Comparison of ENCODE assay signal across 8 mouse cellular contexts in the genomic region with DNA sequence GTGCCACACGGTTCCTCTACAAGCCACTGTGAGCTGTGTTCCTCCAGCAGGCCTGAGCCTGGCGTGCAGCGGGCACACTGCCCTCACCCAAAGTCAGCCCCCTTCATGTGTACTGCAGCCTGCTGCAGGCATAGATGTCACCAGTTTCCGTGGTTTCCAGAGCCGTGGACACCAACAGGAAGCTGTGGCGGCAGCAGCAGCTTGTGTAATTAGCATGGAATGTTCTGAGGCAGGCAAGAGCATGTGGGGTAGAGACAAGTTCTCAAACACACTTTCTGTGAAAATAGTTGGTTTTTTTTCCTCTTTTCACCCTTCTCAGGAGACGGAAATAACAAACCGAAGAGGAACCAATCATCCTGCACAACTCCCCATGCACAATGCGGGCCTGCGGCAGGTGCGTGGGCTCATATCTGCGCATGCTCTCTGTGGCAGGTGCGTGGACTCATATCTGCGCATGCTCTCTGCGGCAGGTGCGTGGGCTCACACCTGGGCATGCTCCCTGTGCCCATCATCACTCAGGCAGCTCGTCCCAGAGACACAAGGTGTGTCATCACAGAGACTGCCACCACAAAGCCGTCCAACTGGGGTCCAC.
DNase-seq lines count a peak whose midpoint lies in the region; ATAC-seq and TF ChIP-seq lines count a peak whose summit lies in the region.

No protein-coding gene starts in this region.

- H3K4me1 ChIP-seq in kidney, embryonic 14.5 days (ENCODE audit: control insufficient read depth, insufficient read depth, low read length): peaks cover 23% of the 10 kb centered on the region; the same call in 1 of the 2 replicates
- peaks cover 41% of the 10 kb centered on the region for H3K4me1 ChIP-seq in bone marrow, adult 2 months (ENCODE audit: control insufficient read depth, insufficient read depth, low read length)
- peaks cover 19% of the 10 kb centered on the region for H3K4me1 ChIP-seq in kidney, postnatal 0 days (replicated peaks; ENCODE audit: insufficient read depth, low read length)
- H3K4me1 ChIP-seq in intestine, postnatal 0 days (replicated peaks; ENCODE audit: control insufficient read depth, insufficient read depth, low read length): 0 out of 2 replicates have a peak, but pooled peaks cover 5% of the 10 kb centered on the region
- H3K4me1 ChIP-seq in hindbrain, embryonic 13.5 days (replicated peaks): peaks cover 33% of the 10 kb centered on the region

- ATAC-seq in kidney, embryonic 14.5 days (ENCODE audit: low FRiP score, low TSS enrichment): no peak
- no peak for ATAC-seq in kidney, postnatal 0 days (replicated peaks; ENCODE audit: low FRiP score, low read depth)
- no peak for ATAC-seq in intestine, postnatal 0 days
- ATAC-seq in hindbrain, embryonic 13.5 days (ENCODE audit: low FRiP score): no peak

- DNase-seq in kidney, adult 18-20 months: peak; percentile 57
- DNase-seq in kidney, postnatal 0 days (ENCODE audit: low spot score): no peak
- no peak for DNase-seq in embryo, embryonic 11 days

- no peak overlapping the region for H3K27ac ChIP-seq in kidney, embryonic 14.5 days (ENCODE audit: low read depth, low read length)
- peak overlapping the region; percentile 66 for H3K27ac ChIP-seq in bone marrow, adult 2 months (ENCODE audit: control insufficient read depth, insufficient read depth, low read depth, low read length, poor library complexity)
- H3K27ac ChIP-seq in kidney, postnatal 0 days: 0 out of 2 replicates have a peak overlapping the region, but pooled peaks have one; percentile 8
- H3K27ac ChIP-seq in macrophage: peak overlapping the region; percentile 78
- no peak overlapping the region for H3K27ac ChIP-seq in intestine, postnatal 0 days (ENCODE audit: low read depth, low read length)
- no peak overlapping the region for H3K27ac ChIP-seq in hindbrain, embryonic 13.5 days

- no peaks in the 10 kb centered on the region for H3K79me2 ChIP-seq in macrophage (ENCODE audit: inconsistent target)

- H3K4me3 ChIP-seq in kidney, embryonic 14.5 days (ENCODE audit: low read length): no peak overlapping the region
- H3K4me3 ChIP-seq in bone marrow, adult 2 months (replicated peaks; ENCODE audit: control insufficient read depth, low read depth, low read length): no peak overlapping the region
- H3K4me3 ChIP-seq in kidney, postnatal 0 days (replicated peaks; ENCODE audit: low read depth, low read length): no peak overlapping the region
- no peak overlapping the region for H3K4me3 ChIP-seq in macrophage (ENCODE audit: inconsistent target)
- H3K4me3 ChIP-seq in intestine, postnatal 0 days (ENCODE audit: low read depth, low read length): no peak overlapping the region
- no peak overlapping the region for H3K4me3 ChIP-seq in hindbrain, embryonic 13.5 days

- no peak for TF ChIP-seq CTCF in bone marrow, adult 2 months (IDR thresholded peaks at IDR 0.05; ENCODE audit: control insufficient read depth, insufficient read depth, low read length)
- no peak for TF ChIP-seq CTCF in kidney, postnatal 0 days (IDR thresholded peaks at IDR 0.05; ENCODE audit: low read depth)
- TF ChIP-seq CTCF in intestine, postnatal 0 days (IDR thresholded peaks at IDR 0.05; ENCODE audit: low read depth): no peak

- H3K9ac ChIP-seq in kidney, embryonic 14.5 days (ENCODE audit: low read depth, low read length): no peak overlapping the region
- H3K9ac ChIP-seq in kidney, postnatal 0 days (ENCODE audit: low read depth, low read length): no peak overlapping the region
- no peak overlapping the region for H3K9ac ChIP-seq in intestine, postnatal 0 days (ENCODE audit: low read depth, low read length)
- no peak overlapping the region for H3K9ac ChIP-seq in hindbrain, embryonic 13.5 days

- peak; percentile 53; the same call in 1 of the 2 replicates for TF ChIP-seq POLR2A in bone marrow, adult 2 months (IDR thresholded peaks at IDR 0.05; ENCODE audit: borderline replicate concordance, control insufficient read depth, low read depth, low read length)

- no peaks in the 10 kb centered on the region for H3K9me3 ChIP-seq in kidney, embryonic 14.5 days (ENCODE audit: control insufficient read depth, low read length)
- H3K9me3 ChIP-seq in kidney, postnatal 0 days (replicated peaks; ENCODE audit: low read length): no peaks in the 10 kb centered on the region
- no peaks in the 10 kb centered on the region for H3K9me3 ChIP-seq in intestine, postnatal 0 days (ENCODE audit: control insufficient read depth)
- H3K9me3 ChIP-seq in hindbrain, embryonic 13.5 days: no peaks in the 10 kb centered on the region

- H3K27me3 ChIP-seq in kidney, embryonic 14.5 days (ENCODE audit: control insufficient read depth, insufficient read depth, low read length): no peaks in the 10 kb centered on the region
- no peaks in the 10 kb centered on the region for H3K27me3 ChIP-seq in kidney, postnatal 0 days (ENCODE audit: insufficient read depth, low read length)
- H3K27me3 ChIP-seq in intestine, postnatal 0 days (replicated peaks; ENCODE audit: control insufficient read depth, insufficient read depth, low read length): no peaks in the 10 kb centered on the region
- H3K27me3 ChIP-seq in hindbrain, embryonic 13.5 days: no peaks in the 10 kb centered on the region

- no peaks in the 10 kb centered on the region for H3K36me3 ChIP-seq in kidney, embryonic 14.5 days (ENCODE audit: control insufficient read depth, insufficient read depth, low read length)
- H3K36me3 ChIP-seq in kidney, postnatal 0 days (ENCODE audit: insufficient read depth, low read length): no peaks in the 10 kb centered on the region
- H3K36me3 ChIP-seq in macrophage (ENCODE audit: inconsistent target): no peaks in the 10 kb centered on the region
- H3K36me3 ChIP-seq in intestine, postnatal 0 days (ENCODE audit: control insufficient read depth, insufficient read depth): no peaks in the 10 kb centered on the region
- H3K36me3 ChIP-seq in hindbrain, embryonic 13.5 days: no peaks in the 10 kb centered on the region; the same call in 1 of the 2 replicates

- WGBS in kidney, embryonic 14.5 days: 87% methylated on average over 18 of the region's 18 CpGs
- 8% methylated on average over 18 of the region's 18 CpGs for WGBS in bone marrow, adult 2 months
- 78% methylated on average over 18 of the region's 18 CpGs for WGBS in kidney, postnatal 0 days
- 7% methylated on average over 18 of the region's 18 CpGs for WGBS in macrophage (ENCODE audit: missing documents)
- 78% methylated on average over 18 of the region's 18 CpGs for WGBS in intestine, postnatal 0 days
- 88% methylated on average over 18 of the region's 18 CpGs for WGBS in hindbrain, embryonic 13.5 days

- H3K4me2 ChIP-seq in kidney, embryonic 14.5 days (replicated peaks; ENCODE audit: low read depth, low read length): no peak overlapping the region
- no peak overlapping the region for H3K4me2 ChIP-seq in kidney, postnatal 0 days (ENCODE audit: low read length)
- no peak overlapping the region for H3K4me2 ChIP-seq in intestine, postnatal 0 days (replicated peaks; ENCODE audit: low read depth)
- H3K4me2 ChIP-seq in hindbrain, embryonic 13.5 days: no peak overlapping the region

Comparison
In these comparisons a context has a peak if more than half of its experiments do, and no peak if none do; other contexts are left out.
1. H3K27ac ChIP-seq: peak in bone marrow, adult 2 months (single experiment), kidney, postnatal 0 days (single experiment) and macrophage (single experiment); none in kidney, embryonic 14.5 days (single experiment), intestine, postnatal 0 days (single experiment) and hindbrain, embryonic 13.5 days (single experiment).